In the genomic region with DNA sequence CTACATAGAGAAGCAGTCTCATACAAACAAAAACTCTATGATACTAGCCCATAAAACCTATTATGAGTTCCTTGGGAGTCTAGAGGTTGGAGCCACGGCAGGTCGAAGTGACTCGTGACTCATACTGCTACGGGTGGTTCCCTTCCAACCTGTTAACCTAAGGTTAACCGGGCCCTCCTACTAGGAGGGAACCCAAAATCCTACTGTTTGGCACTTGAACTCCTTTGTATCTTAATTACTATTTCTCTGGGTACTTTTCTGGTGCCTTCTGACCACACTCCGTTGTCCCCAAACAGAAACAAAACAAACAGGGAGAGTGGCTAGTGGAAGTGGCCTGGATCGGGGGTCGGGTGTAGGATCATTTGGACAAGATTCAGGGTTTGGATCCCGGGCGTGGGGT, we compare ENCODE assay signal across 9 mouse cellular contexts. TPM values are rescaled to one million over a fixed set of nuclear protein-coding genes. Genes with fewer than 3 reads are reported as not detected.
DNase-seq lines count a peak whose midpoint lies in the region; ATAC-seq and TF ChIP-seq lines count a peak whose summit lies in the region.
"Had no signal": no experiment of that assay in that cellular context is flagged by ENCODE, and none has a peak within 500 bp of the region (broad histone marks: within the 10 kb centered on the region; RNA-seq: fewer than 3 reads in every experiment).

No protein-coding gene starts in this region.

- H3K9me3 ChIP-seq in embryonic facial prominence, embryonic 11.5 days (replicated peaks; ENCODE audit: control insufficient read depth, low read length) = no peaks in the 10 kb centered on the region
- H3K9me3 ChIP-seq in intestine, embryonic 16.5 days (ENCODE audit: control insufficient read depth, low read length) = no peaks in the 10 kb centered on the region
- no peaks in the 10 kb centered on the region for H3K9me3 ChIP-seq in neural tube, embryonic 14.5 days (ENCODE audit: control insufficient read depth, low read length)

- WGBS in lung, adult 2 months = 23% methylated on average over 10 of the region's 10 CpGs
- WGBS in embryonic facial prominence, embryonic 11.5 days = 50% methylated on average over 10 of the region's 10 CpGs
- 31% methylated on average over 10 of the region's 10 CpGs for WGBS in intestine, embryonic 16.5 days
- 47% methylated on average over 10 of the region's 10 CpGs for WGBS in neural tube, embryonic 14.5 days

- peak overlapping the region; percentile 74 for H3K4me2 ChIP-seq in embryonic facial prominence, embryonic 11.5 days (ENCODE audit: low read depth, low read length)
- peak overlapping the region; percentile 88 for H3K4me2 ChIP-seq in intestine, embryonic 16.5 days (ENCODE audit: low read depth, low read length)
- peak overlapping the region; percentile 71 for H3K4me2 ChIP-seq in neural tube, embryonic 14.5 days (ENCODE audit: low read depth, low read length)

- peak overlapping the region; percentile 90 for H3K9ac ChIP-seq in embryonic facial prominence, embryonic 11.5 days (replicated peaks; ENCODE audit: low read length)
- H3K9ac ChIP-seq in intestine, embryonic 16.5 days (ENCODE audit: low read depth, low read length) = peak overlapping the region; percentile 95
- H3K9ac ChIP-seq in neural tube, embryonic 14.5 days (replicated peaks; ENCODE audit: low read depth, low read length) = peak overlapping the region; percentile 97

- no peak overlapping the region for H3K27ac ChIP-seq in embryonic facial prominence, embryonic 11.5 days (replicated peaks; ENCODE audit: low read depth, low read length)
- peak overlapping the region; percentile 59; the same call in 1 of the 2 replicates for H3K27ac ChIP-seq in intestine, embryonic 16.5 days (ENCODE audit: low read length)
- H3K27ac ChIP-seq in neural tube, embryonic 14.5 days (ENCODE audit: low read depth, low read length) = no peak overlapping the region

- no peak for ATAC-seq in embryonic facial prominence, embryonic 11.5 days (replicated peaks; ENCODE audit: insufficient number of reproducible peaks, low FRiP score, low TSS enrichment, low read depth)
- no peak for ATAC-seq in intestine, embryonic 16.5 days
- no peak for ATAC-seq in neural tube, embryonic 14.5 days (ENCODE audit: low read depth)
- ATAC-seq in inflammation-experienced regulatory T-cells, adult 6 months = no peak

- H3K4me1 ChIP-seq in lung, adult 2 months (ENCODE audit: control insufficient read depth, insufficient read depth, low read length) = 0 out of 2 replicates have a peak, but pooled peaks cover 2% of the 10 kb centered on the region
- H3K4me1 ChIP-seq in embryonic facial prominence, embryonic 11.5 days (ENCODE audit: control insufficient read depth, insufficient read depth, low read length) = no peaks in the 10 kb centered on the region
- H3K4me1 ChIP-seq in intestine, embryonic 16.5 days (ENCODE audit: control insufficient read depth, insufficient read depth, low read length) = peaks cover 6% of the 10 kb centered on the region; the same call in 1 of the 2 replicates
- H3K4me1 ChIP-seq in neural tube, embryonic 14.5 days (ENCODE audit: control insufficient read depth, insufficient read depth, low read length) = peaks cover 14% of the 10 kb centered on the region

- no peak for TF ChIP-seq POLR2A in lung, adult 2 months (IDR thresholded peaks at IDR 0.05; ENCODE audit: borderline replicate concordance, extremely low read depth, low read depth, low read length)

- no peak for TF ChIP-seq CTCF in lung, adult 2 months (IDR thresholded peaks at IDR 0.05; ENCODE audit: insufficient read depth, low read length)

- no peak for DNase-seq in lung, adult 2 months
- DNase-seq in lung, postnatal 25 days (ENCODE audit: low spot score) = no peak
- no peak for DNase-seq in embryonic facial prominence, embryonic 11.5 days (ENCODE audit: low spot score)
- DNase-seq in embryo, embryonic 9.5 days (ENCODE audit: extremely low spot score) = no peak
- no peak for DNase-seq in adrenal gland, postnatal 10 days

- peaks cover 5% of the 10 kb centered on the region for H3K36me3 ChIP-seq in embryonic facial prominence, embryonic 11.5 days (replicated peaks; ENCODE audit: control insufficient read depth, insufficient read depth, low read depth, low read length)
- peaks cover 9% of the 10 kb centered on the region for H3K36me3 ChIP-seq in intestine, embryonic 16.5 days (ENCODE audit: control insufficient read depth, insufficient read depth, low read length)
- peaks cover 24% of the 10 kb centered on the region for H3K36me3 ChIP-seq in neural tube, embryonic 14.5 days (ENCODE audit: control insufficient read depth, insufficient read depth, low read length)

- no peaks in the 10 kb centered on the region for H3K27me3 ChIP-seq in embryonic facial prominence, embryonic 11.5 days (ENCODE audit: control insufficient read depth, insufficient read depth, low read length)
- no peaks in the 10 kb centered on the region for H3K27me3 ChIP-seq in intestine, embryonic 16.5 days (replicated peaks; ENCODE audit: control insufficient read depth, insufficient read depth, low read length)
- H3K27me3 ChIP-seq in neural tube, embryonic 14.5 days (ENCODE audit: control insufficient read depth, insufficient read depth, low read length) = no peaks in the 10 kb centered on the region

- peak overlapping the region; percentile 89 for H3K4me3 ChIP-seq in lung, adult 2 months (replicated peaks; ENCODE audit: extremely low read depth, low read depth, low read length)
- peak overlapping the region; percentile 93 for H3K4me3 ChIP-seq in embryonic facial prominence, embryonic 11.5 days (ENCODE audit: low read depth, low read length)
- H3K4me3 ChIP-seq in intestine, embryonic 16.5 days (ENCODE audit: low read length) = peak overlapping the region; percentile 95
- H3K4me3 ChIP-seq in neural tube, embryonic 14.5 days (ENCODE audit: low read depth, low read length) = peak overlapping the region; percentile 92

RNA-seq across cellular contexts. Expression of a gene that starts 0.7 kb away (rescaled TPM):
- polyA plus RNA-seq in lung, adult 2 months (2012; rRNA removed) = 73.2 and 99.8 TPM in 2 replicates
- 91.0 and 93.2 TPM in 2 replicates for polyA plus RNA-seq in embryonic facial prominence, embryonic 11.5 days (2014; fragmentation: Nextera tagmentation; extraction: Ambion mirVana)
- 173 and 184 TPM in 2 replicates for polyA plus RNA-seq in intestine, embryonic 16.5 days (2015; fragmentation: Nextera tagmentation; extraction: Ambion mirVana)
- 123 and 147 TPM in 2 replicates for polyA plus RNA-seq in neural tube, embryonic 14.5 days (2014; fragmentation: Nextera tagmentation; extraction: Ambion mirVana)
- polyA plus RNA-seq in inflammation-experienced regulatory T-cells, adult 6 months (2017; shearing (Covaris generic)) = 100 to 1,000 TPM; 110 to 199 (median 154) TPM
- total RNA-seq in adrenal gland, postnatal 10 days (2021) = 10 to 100 TPM; 76.0 to 81.4 TPM

RNA-seq across cellular contexts. Expression of a gene that starts 0.8 kb away (rescaled TPM):
- 2.8 and 3.1 TPM in 2 replicates for polyA plus RNA-seq in lung, adult 2 months (2012; rRNA removed)
- 4.5 and 4.8 TPM in 2 replicates for polyA plus RNA-seq in embryonic facial prominence, embryonic 11.5 days (2014; fragmentation: Nextera tagmentation; extraction: Ambion mirVana)
- polyA plus RNA-seq in intestine, embryonic 16.5 days (2015; fragmentation: Nextera tagmentation; extraction: Ambion mirVana) = 1.7 and 2.7 TPM in 2 replicates
- 6.0 and 6.5 TPM in 2 replicates for polyA plus RNA-seq in neural tube, embryonic 14.5 days (2014; fragmentation: Nextera tagmentation; extraction: Ambion mirVana)
- not detected for polyA plus RNA-seq in inflammation-experienced regulatory T-cells, adult 6 months (2017; shearing (Covaris generic))
- total RNA-seq in adrenal gland, postnatal 10 days (2021) = 1 to 10 TPM; 1.9 to 3.4 TPM

RNA-seq across cellular contexts. Expression of a gene that starts 12.8 kb away (rescaled TPM):
- polyA plus RNA-seq in lung, adult 2 months (2012; rRNA removed) = 48.5 and 60.3 TPM in 2 replicates
- polyA plus RNA-seq in embryonic facial prominence, embryonic 11.5 days (2014; fragmentation: Nextera tagmentation; extraction: Ambion mirVana) = 29.9 and 34.5 TPM in 2 replicates
- polyA plus RNA-seq in intestine, embryonic 16.5 days (2015; fragmentation: Nextera tagmentation; extraction: Ambion mirVana) = 23.7 and 27.8 TPM in 2 replicates
- 43.6 and 45.2 TPM in 2 replicates for polyA plus RNA-seq in neural tube, embryonic 14.5 days (2014; fragmentation: Nextera tagmentation; extraction: Ambion mirVana)
- 10 to 100 TPM; 16.4 to 29.7 (median 24.3) TPM for polyA plus RNA-seq in inflammation-experienced regulatory T-cells, adult 6 months (2017; shearing (Covaris generic))
- total RNA-seq in adrenal gland, postnatal 10 days (2021) = 10 to 100 TPM; 43.6 to 56.7 TPM

RNA-seq across cellular contexts. Expression of a gene that starts 24.2 kb away (rescaled TPM):
- 8.3 and 9.6 TPM in 2 replicates for polyA plus RNA-seq in lung, adult 2 months (2012; rRNA removed)
- polyA plus RNA-seq in embryonic facial prominence, embryonic 11.5 days (2014; fragmentation: Nextera tagmentation; extraction: Ambion mirVana) = 1.1 and 1.5 TPM in 2 replicates
- 6.0 TPM in 2 replicates for polyA plus RNA-seq in intestine, embryonic 16.5 days (2015; fragmentation: Nextera tagmentation; extraction: Ambion mirVana)
- 7.0 and 7.3 TPM in 2 replicates for polyA plus RNA-seq in neural tube, embryonic 14.5 days (2014; fragmentation: Nextera tagmentation; extraction: Ambion mirVana)
- 1 to 10 TPM; 6.3 to 7.7 (median 6.5) TPM for polyA plus RNA-seq in inflammation-experienced regulatory T-cells, adult 6 months (2017; shearing (Covaris generic))
- 10 to 100 TPM in 1 of 2 experiments, 1 to 10 TPM in 1; 9.5 to 16.7 TPM for total RNA-seq in adrenal gland, postnatal 10 days (2021)

RNA-seq across cellular contexts. Expression of a gene that starts 25.8 kb away (rescaled TPM):
- polyA plus RNA-seq in lung, adult 2 months (2012; rRNA removed) = 210 and 267 TPM in 2 replicates
- polyA plus RNA-seq in embryonic facial prominence, embryonic 11.5 days (2014; fragmentation: Nextera tagmentation; extraction: Ambion mirVana) = 5.5 TPM in 2 replicates
- polyA plus RNA-seq in intestine, embryonic 16.5 days (2015; fragmentation: Nextera tagmentation; extraction: Ambion mirVana) = 7.5 and 12.6 TPM in 2 replicates
- not detected in 2 replicates for polyA plus RNA-seq in neural tube, embryonic 14.5 days (2014; fragmentation: Nextera tagmentation; extraction: Ambion mirVana)
- polyA plus RNA-seq in inflammation-experienced regulatory T-cells, adult 6 months (2017; shearing (Covaris generic)) = not detected
- total RNA-seq in adrenal gland, postnatal 10 days (2021) = 10 to 100 TPM; 19.1 to 33.3 TPM
- total RNA-seq: neutrophil, adult 5-6 weeks had no signal
